Mouse (Mus musculus) A20 (cell line): Measurements from ENCODE around the gene D830030K20Rik.
"Not testable (repeated sequence)": the region's sequence is repeated elsewhere in the genome, so short reads cannot be mapped to it uniquely, and the experiment has no call there.

Experiments used
- DNase-seq: peaks from one replicate; pipeline ENCODE4 v3.0.0-alpha.2; 2011; ENCODE audit warnings: low read depth, low spot score

Gene D830030K20Rik

DNA sequence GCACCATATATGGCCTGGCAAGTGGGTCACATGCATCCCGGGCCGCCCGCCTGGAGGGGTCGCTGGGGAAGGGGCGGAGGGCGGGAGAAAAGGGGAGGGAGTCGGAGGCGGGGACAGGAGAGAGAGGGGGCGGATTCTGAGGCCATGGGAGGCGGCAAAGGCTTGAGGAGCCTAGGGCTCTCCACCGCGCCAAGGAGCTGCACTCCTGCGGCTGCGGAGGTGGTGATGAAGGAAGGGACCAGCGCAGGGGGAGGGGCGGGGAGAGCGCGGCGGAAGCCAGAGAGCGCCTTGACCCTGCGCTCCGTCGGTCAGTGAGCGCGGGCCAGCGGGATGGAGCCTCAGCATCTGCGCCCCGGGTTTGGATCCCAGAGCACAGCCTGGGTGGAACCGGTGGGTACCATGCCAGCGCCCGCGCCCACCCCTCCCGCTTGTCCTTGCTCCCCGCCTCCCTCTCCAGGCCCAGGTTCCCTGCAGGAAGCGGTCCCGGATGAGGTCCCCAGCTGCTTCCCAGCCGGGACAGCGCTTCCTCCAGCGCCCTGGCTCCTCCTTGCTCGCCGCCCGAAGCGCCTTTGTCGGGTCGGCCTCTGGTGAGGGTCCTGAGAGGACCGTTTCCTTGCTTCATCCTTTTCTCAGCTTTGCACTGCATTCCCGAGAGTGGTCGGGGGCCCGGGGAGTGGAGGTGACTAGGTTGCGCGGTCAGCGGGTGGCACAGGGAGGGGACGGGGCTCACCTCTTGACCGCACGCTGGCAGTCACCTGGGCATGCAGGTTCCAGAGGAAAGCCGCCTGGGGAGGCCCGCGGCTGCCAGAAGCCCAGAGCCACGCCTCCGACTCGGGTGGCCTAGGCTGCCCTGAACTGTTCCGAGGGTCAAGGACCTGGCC lies at the start of gene D830030K20Rik:
D830030K20Rik (plus strand) TSS at position 217 of the 881 bp plus-strand sequence.
- not testable (repeated sequence) for DNase-seq

DNA sequence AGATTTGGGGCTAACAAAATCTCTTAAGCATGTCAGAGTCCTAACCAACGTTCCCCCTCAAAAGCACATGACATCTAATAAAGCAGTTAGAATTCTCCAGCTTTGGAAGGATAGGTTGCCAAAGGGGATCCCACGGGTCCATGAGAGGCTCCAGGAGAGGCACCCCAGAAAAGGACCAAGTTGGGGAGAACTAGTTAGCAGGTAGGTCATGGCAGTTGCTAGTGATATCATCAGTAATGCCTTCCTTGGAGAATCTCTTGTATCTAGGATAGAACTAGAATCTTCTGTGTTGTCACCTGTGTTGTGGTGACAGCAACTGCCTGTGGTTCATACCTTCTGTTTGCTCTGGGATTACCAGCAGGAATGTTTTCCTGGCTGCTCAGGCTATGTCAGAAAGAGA lies 20.3 kb upstream of the D830030K20Rik start, which contains the start of gene Gm5795:
Gm5795 (plus strand) TSS at position 301 of the 400 bp plus-strand sequence.
- DNase-seq = not testable (repeated sequence)

DNA sequence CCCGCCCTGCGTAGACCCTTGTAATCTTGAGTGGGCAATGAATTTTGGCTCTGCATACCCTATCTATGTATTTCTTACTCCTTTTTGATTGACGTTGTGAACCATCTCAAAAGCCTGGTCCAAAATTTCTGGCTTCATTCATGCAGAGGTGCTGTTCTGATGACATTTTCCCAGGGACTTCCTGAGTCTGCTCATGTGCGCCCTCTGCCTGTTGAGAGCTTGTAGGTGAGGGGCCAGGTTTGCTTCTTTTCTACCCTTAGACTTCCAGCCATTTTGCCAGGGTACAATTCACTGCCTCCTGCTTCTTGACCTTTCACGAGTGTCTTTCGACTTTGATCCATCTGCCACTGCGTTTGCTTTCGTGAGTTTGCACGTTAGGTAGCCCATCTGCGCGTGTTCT lies 1.1 kb downstream of the D830030K20Rik start:
- not testable (repeated sequence) for DNase-seq

DNA sequence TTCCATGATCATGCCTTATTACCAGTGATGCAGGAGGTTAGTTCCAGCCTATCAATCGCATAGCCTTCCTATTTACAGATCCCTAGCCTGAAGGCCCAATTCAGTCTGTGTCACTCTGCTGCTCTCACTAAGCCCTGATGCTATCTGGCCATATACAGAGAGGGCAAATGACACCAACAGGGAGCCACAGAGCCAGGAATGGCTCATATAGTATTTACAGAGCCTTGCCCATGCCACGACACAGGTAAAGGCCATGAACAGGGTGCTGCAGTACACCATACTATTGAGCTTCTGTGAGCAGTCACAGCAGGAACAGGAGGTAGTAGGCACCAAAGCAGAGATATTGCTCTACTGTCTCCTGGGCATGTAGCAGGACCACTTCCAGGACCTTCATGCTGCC lies 54.2 kb downstream of the D830030K20Rik start:
- not testable (repeated sequence) for DNase-seq
